Mouse (Mus musculus) kidney, adult 2 months (tissue): ENCODE measurements around the gene Krt28. TPM values are rescaled to one million over a fixed set of nuclear protein-coding genes. Genes with fewer than 3 reads are reported as not detected.

Experiments used
- DNase-seq: peaks from one replicate; pipeline ENCODE4 v3.0.0; 2021
- H3K27ac ChIP-seq: fragments of 200-500 bp; 2 replicates; pipeline ENCODE4 v1.5.1; 2012; ENCODE audit warnings: low read depth, low read length, control low read depth, inconsistent platforms; ENCODE audit not compliant: insufficient read depth
- H3K27me3 ChIP-seq: fragments of 200-500 bp; replicated peaks from 2 replicates; pipeline ENCODE4 v1.6.1; 2012; ENCODE audit warnings: mild to moderate bottlenecking, moderate library complexity, low read length, inconsistent platforms; ENCODE audit not compliant: control insufficient read depth, insufficient read depth
- H3K36me3 ChIP-seq: fragments of 200-500 bp; 2 replicates; pipeline ENCODE4 v1.6.1; 2012; ENCODE audit warnings: mild to moderate bottlenecking, moderate library complexity, low read length, inconsistent platforms; ENCODE audit not compliant: control insufficient read depth, insufficient read depth
- H3K4me1 ChIP-seq: fragments of 200-500 bp; 2 replicates; pipeline ENCODE4 v1.6.1; 2011; ENCODE audit warnings: low read length; ENCODE audit not compliant: control insufficient read depth, insufficient read depth
- H3K4me3 ChIP-seq: fragments of 200-500 bp; 2 replicates; pipeline ENCODE4 v1.5.1; 2011; ENCODE audit warnings: mild to moderate bottlenecking, low read depth, low read length, control low read depth; ENCODE audit not compliant: insufficient read depth
- CTCF ChIP-seq: fragments of 200-500 bp; conservative IDR thresholded peaks from 2 replicates; pipeline ENCODE4 v1.5.1; 2011; ENCODE audit warnings: low read depth, mild to moderate bottlenecking, control low read depth, low read length, moderate library complexity, mixed read lengths; ENCODE audit not compliant: insufficient read depth, insufficient read length
- POLR2A ChIP-seq: fragments of 200-500 bp; IDR thresholded peaks from one replicate; pipeline ENCODE4 v1.6.1; 2011; ENCODE audit warnings: low read depth, low read length, control low read depth
- WGBS: fragments of 180-500 bp; shearing (Covaris S2); methylation state at CpG from one replicate; pipeline ENCODE4 v1.1.7; 2018; 5-methylcytosine and 5-hydroxymethylcytosine counted together
- polyA plus RNA-seq: library from polyadenylated mRNA; depleted of rRNA; stranded (reverse); fragments of >200 nt; gene quantifications from 2 replicates; pipeline ENCODE4 v1.2.3, GENCODE M21; 2012

Gene Krt28
- polyA plus RNA-seq, 1 experiment: not detected

DNA sequence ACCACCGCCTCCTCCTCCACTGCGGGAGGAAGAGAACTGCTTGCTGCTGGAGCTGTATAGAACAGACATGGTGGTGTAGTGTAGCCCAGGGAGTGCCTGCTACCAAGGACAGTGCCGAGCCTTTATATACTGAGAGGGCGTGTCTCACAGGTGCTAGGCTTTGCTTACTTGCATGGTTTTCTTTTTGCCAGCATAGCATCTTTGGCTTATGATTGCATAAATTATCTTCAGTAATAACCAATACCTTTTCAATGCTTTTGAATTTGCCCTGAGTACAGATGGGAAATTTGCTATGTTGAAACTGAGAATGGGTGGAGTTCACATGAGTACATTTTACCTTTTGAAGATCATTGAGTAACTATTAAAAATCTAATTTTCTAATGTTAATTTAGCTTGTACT is 14.6 kb upstream of the Krt28 start, which contains the start of gene Krt10:
Krt10 (minus strand) TSS at position 101 of the 400 bp plus-strand sequence.
- WGBS: 81% methylated on average over 4 of the region's 4 CpGs
- Histone ChIP-seq H3K4me3 (no peak within 1 kb of the TSS), H3K4me1 (no peaks in the 10 kb centered on the region), H3K27me3 (no peaks in the 10 kb centered on the region), H3K36me3 (no peaks in the 10 kb centered on the region), H3K27ac (no peak within 1 kb of the TSS)
- no peak for TF ChIP-seq CTCF
- no peak for TF ChIP-seq POLR2A
- DNase-seq: no peak

- WGBS: 68% methylated on average over 18 of the region's 18 CpGs
- DNase-seq: peak; percentile 61
- Histone ChIP-seq H3K36me3 (no peaks in the 10 kb centered on the region), H3K27ac (no peak overlapping the region), H3K4me3 (no peak overlapping the region), H3K4me1 (no peaks in the 10 kb centered on the region), H3K27me3 (no peaks in the 10 kb centered on the region)
- TF ChIP-seq POLR2A (no peak), CTCF (no peak)
Observed at GRCm38 (mm10) chr11:99388661-99389060, 14.0 kb upstream of the Krt28 start.

DNA sequence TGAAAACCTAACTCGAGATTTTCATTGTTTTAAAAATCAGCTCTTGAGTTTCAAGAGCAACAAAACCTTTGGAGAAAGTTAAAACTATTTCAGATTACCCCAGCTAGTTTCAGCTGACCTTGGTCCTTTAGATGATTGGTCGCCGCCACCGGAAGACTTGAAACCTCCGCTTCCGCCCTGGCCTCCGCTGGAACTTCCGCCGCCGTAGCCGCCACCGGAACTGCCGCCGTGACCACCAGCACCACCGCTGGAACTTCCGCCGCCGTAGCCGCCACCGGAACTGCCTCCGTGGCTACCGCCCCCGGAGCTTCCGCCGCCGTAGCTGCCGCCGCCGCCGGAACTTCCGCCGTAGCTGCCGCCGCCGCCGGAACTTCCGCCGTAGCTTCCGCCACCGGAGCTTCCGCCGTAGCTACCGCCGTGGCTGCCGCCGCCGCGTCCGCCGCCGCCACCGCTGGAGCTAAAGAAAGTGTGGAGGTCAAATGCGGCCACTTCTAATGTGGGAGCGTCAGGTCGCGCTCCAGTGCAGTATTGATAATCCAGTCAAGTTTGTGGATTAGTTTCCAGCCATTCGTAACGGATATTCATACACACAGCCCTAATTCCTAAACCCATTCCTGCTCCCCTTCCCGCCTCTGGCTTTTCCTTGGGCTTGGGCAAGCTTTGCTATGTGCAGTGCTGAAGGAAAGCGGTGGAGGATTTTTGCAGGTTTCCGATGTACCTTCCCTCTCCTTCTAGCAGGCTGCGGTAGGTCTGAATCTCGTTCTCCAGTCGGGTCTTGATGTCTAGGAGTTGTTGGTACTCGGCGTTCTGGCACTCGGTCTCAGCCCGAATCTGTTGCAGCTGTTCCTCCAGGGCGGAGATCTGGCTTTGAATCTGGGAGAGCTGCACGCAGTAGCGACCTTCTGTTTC is 11.4 kb upstream of the Krt28 start:
- Histone ChIP-seq H3K36me3 (no peaks in the 10 kb centered on the region), H3K27me3 (no peaks in the 10 kb centered on the region), H3K4me3 (peak overlapping the region; percentile 78), H3K4me1 (no peaks in the 10 kb centered on the region), H3K27ac (peak overlapping the region; percentile 88)
- WGBS: 2% methylated on average over 71 of the region's 71 CpGs
- peak; percentile 96 for DNase-seq
- TF ChIP-seq CTCF (no peak), POLR2A (peak; percentile 10)

- no peak overlapping the region for H3K27ac ChIP-seq
- peak; percentile 73 for DNase-seq
- 16% methylated on average over 5 of the region's 5 CpGs for WGBS
- no peaks in the 10 kb centered on the region for H3K36me3 ChIP-seq
- no peaks in the 10 kb centered on the region for H3K27me3 ChIP-seq
- no peak overlapping the region for H3K4me3 ChIP-seq
- no peaks in the 10 kb centered on the region for H3K4me1 ChIP-seq
- no peak for TF ChIP-seq POLR2A
- TF ChIP-seq CTCF: peak; percentile 91
Observed at GRCm38 (mm10) chr11:99379568-99379967, 4.9 kb upstream of the Krt28 start.

GRCm38 (mm10) chr11:99369853-99370451 is 4.8 kb downstream of the Krt28 start:
- Histone ChIP-seq H3K4me1 (no peaks in the 10 kb centered on the region), H3K4me3 (no peak overlapping the region), H3K27me3 (no peaks in the 10 kb centered on the region), H3K36me3 (no peaks in the 10 kb centered on the region), H3K27ac (no peak overlapping the region)
- TF ChIP-seq CTCF: no peak
- no peak for TF ChIP-seq POLR2A
- no peak for DNase-seq
- 85% methylated on average over 8 of the region's 8 CpGs for WGBS

GRCm38 (mm10) chr11:99369229-99369628 is 5.5 kb downstream of the Krt28 start:
- H3K4me3 ChIP-seq: no peak overlapping the region
- no peaks in the 10 kb centered on the region for H3K36me3 ChIP-seq
- DNase-seq: peak; percentile 7
- H3K27me3 ChIP-seq: no peaks in the 10 kb centered on the region
- H3K27ac ChIP-seq: no peak overlapping the region
- H3K4me1 ChIP-seq: no peaks in the 10 kb centered on the region
- 13% methylated on average over 3 of the region's 3 CpGs for WGBS
- TF ChIP-seq CTCF (peak; percentile 53), POLR2A (no peak)

DNA sequence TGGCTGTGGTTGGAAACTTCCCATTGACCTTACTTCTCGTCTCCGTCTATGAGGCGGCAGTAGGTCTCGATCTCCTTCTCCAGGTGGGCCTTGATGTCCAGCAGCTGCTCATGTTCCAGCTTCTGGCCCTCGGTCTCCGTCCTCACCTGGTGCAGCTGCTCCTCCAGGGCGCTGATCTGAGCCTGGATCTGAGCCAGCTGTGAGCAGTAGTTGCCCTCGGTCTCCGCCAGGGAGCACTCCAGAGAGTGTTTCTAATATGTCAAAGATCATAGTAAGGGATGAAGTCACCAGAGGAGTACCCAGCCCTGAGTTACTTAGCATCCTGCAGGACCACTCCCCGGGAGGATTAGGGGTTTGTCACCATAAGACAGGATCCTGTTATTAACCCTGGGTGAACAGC is 7.9 kb downstream of the Krt28 start:
- peak; percentile 35 for TF ChIP-seq CTCF
- TF ChIP-seq POLR2A: no peak
- Histone ChIP-seq H3K4me3 (no peak overlapping the region), H3K4me1 (no peaks in the 10 kb centered on the region), H3K36me3 (no peaks in the 10 kb centered on the region), H3K27ac (no peak overlapping the region), H3K27me3 (no peaks in the 10 kb centered on the region)
- WGBS: 32% methylated on average over 10 of the region's 10 CpGs
- DNase-seq: peak; percentile 36
